Mouse (Mus musculus) CH12.LX (cell line): Measurements from ENCODE around the gene Gltpd2.
"Not testable (repeated sequence)": the region's sequence is repeated elsewhere in the genome, so short reads cannot be mapped to it uniquely, and the experiment has no call there.

ENCODE experiments used
- BHLHE40 ChIP-seq: IDR thresholded peaks from 2 replicates; pipeline ENCODE4 v1.6.1; 2011; ENCODE audit warnings: mild to moderate bottlenecking, low read depth, low read length, improper control_type of control experiment
- CTCF ChIP-seq, 2 experiments: IDR thresholded peaks in 1 of 2; conservative IDR thresholded peaks in 1 of 2; 2 replicates each; pipeline ENCODE4 v1.5.1; 2011 to 2012; ENCODE audit warnings: low read depth in 2 of 2, low read length in 2 of 2, improper control_type of control experiment in 1 of 2, inconsistent platforms in 1 of 2, mild to moderate bottlenecking in 1 of 2, moderate library complexity in 1 of 2
- EP300 ChIP-seq: IDR thresholded peaks from 2 replicates; pipeline ENCODE4 v1.6.1; 2011; ENCODE audit warnings: low read length, improper control_type of control experiment
- GABPA ChIP-seq: IDR thresholded peaks from 2 replicates; pipeline ENCODE4 v1.6.1; 2012; ENCODE audit warnings: low read depth, low read length, improper control_type of control experiment, inconsistent platforms; ENCODE audit not compliant: insufficient replicate concordance
- KAT2A ChIP-seq: IDR thresholded peaks from 2 replicates; pipeline ENCODE4 v1.6.1; 2012; ENCODE audit warnings: low read length, improper control_type of control experiment, inconsistent platforms; ENCODE audit not compliant: insufficient replicate concordance
- MAFK ChIP-seq: IDR thresholded peaks from 2 replicates; pipeline ENCODE4 v1.6.1; 2011; ENCODE audit warnings: low read length, improper control_type of control experiment; ENCODE audit not compliant: insufficient replicate concordance
- MAX ChIP-seq: IDR thresholded peaks from 2 replicates; pipeline ENCODE4 v1.6.1; 2011; ENCODE audit warnings: low read length, improper control_type of control experiment
- POLR2A ChIP-seq: IDR thresholded peaks from 2 replicates; pipeline ENCODE4 v1.6.1; 2011; ENCODE audit warnings: low read depth, mild to moderate bottlenecking, improper control_type of control experiment, low read length
- USF2 ChIP-seq: conservative IDR thresholded peaks from 2 replicates; pipeline ENCODE4 v1.6.1; 2011; ENCODE audit warnings: low read depth, low read length, improper control_type of control experiment
- ZC3H11A ChIP-seq: IDR thresholded peaks from 2 replicates; pipeline ENCODE4 v1.6.1; 2012; ENCODE audit warnings: low read depth, mild to moderate bottlenecking, inconsistent platforms, low read length, improper control_type of control experiment
- ZMIZ1 ChIP-seq: IDR thresholded peaks from 2 replicates; pipeline ENCODE4 v1.6.1; 2012; ENCODE audit warnings: low read depth, mild to moderate bottlenecking, inconsistent platforms, low read length, improper control_type of control experiment

DNA sequence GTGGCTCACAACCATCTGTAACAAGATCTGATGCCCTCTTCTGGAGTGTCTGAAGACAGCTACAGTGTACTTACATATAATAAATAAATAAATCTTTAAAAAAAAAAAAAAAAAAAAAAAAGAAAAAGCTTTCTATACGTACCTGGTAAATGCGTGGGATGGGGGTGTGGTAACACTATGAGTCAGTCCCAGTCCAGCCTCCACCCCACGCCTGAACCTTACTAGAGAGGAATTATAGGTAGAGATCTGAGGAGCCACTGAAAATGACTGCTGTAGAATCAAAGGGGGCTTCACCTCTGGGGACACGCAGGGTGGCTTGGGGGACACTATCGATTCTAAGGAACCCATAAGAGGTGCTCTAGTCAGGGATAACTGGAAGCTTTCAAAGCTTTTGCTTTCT is 45.7 kb upstream of the Gltpd2 start:
- TF ChIP-seq CTCF (conservative IDR thresholded peaks at IDR 0.05 in 1 of 2, IDR thresholded peaks at IDR 0.05 in 1 of 2; ENCODE audit: low read depth in 2 of 2, low read length in 2 of 2); ZMIZ1; MAX; BHLHE40; MAFK; ZC3H11A; USF2; EP300; KAT2A; GABPA; POLR2A: not testable (repeated sequence)
